Mouse (Mus musculus): ENCODE measurements around the gene Nusap1. TPM values are rescaled to one million over a fixed set of nuclear protein-coding genes. Genes with fewer than 3 reads are reported as not detected.
"Not testable (repeated sequence)": the region's sequence is repeated elsewhere in the genome, so short reads cannot be mapped to it uniquely, and the experiment has no call there.

Gene Nusap1
- total and polyA plus RNA-seq, 2 experiments from 2014 or later = 7.1 to 13.3 TPM

GRCm38 (mm10) chr2:119641214-119641912 is 23.3 kb downstream of the Nusap1 start:
- no peak overlapping the region for H3K9ac ChIP-seq (replicated peaks; ENCODE audit: low read length)
- ATAC-seq (no peak), DNase-seq (ENCODE audit: low spot score) (no peak)
- WGBS = 96% methylated on average over 5 of the region's 5 CpGs
- no peak for TF ChIP-seq CTCF (IDR thresholded peaks at IDR 0.05; ENCODE audit: low read depth)
- no peaks in the 10 kb centered on the region for H3K27me3 ChIP-seq (ENCODE audit: insufficient read depth, low read length)
- no peak overlapping the region for H3K4me2 ChIP-seq (ENCODE audit: low read depth, low read length)
- no peaks in the 10 kb centered on the region for H3K36me3 ChIP-seq (ENCODE audit: insufficient read depth, low read length)
- H3K27ac ChIP-seq = no peak overlapping the region
- H3K4me3 ChIP-seq (ENCODE audit: low read length) = no peak overlapping the region
- no peaks in the 10 kb centered on the region for H3K4me1 ChIP-seq (ENCODE audit: insufficient read depth, low read length)
- H3K9me3 ChIP-seq (ENCODE audit: low read length) = no peaks in the 10 kb centered on the region

DNA sequence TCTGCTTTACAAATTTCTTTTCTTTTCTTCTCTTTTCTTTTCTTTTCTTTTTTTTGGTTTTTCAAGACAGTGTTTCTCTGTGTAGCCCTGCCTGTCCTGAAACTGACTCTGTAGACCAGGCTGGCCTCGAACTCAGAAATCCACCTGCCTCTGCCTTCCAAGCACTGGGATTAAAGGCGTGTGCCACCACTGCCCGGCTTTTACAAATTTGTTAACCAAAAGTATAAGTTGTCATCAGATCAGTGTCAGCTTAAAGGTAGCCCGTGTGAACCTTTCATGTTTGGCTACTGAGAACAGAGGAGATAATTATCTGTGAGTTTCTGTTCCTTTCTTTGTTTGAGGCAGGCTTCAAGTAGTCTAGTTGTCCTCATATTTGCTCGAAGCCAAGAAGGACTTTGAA is 26.2 kb downstream of the Nusap1 start:
- no peaks in the 10 kb centered on the region for H3K4me1 ChIP-seq (ENCODE audit: insufficient read depth, low read length)
- H3K9me3 ChIP-seq (ENCODE audit: low read length) = no peaks in the 10 kb centered on the region
- no peak for ATAC-seq
- 94% methylated on average over 5 of the region's 5 CpGs for whole genome bisulfite sequencing
- H3K4me3 ChIP-seq (ENCODE audit: low read length) = no peak overlapping the region
- H3K9ac ChIP-seq (replicated peaks; ENCODE audit: low read length) = no peak overlapping the region
- DNase-seq (ENCODE audit: low spot score) = no peak
- no peaks in the 10 kb centered on the region for H3K27me3 ChIP-seq (ENCODE audit: insufficient read depth, low read length)
- no peak overlapping the region for H3K27ac ChIP-seq
- TF ChIP-seq CTCF (IDR thresholded peaks at IDR 0.05; ENCODE audit: low read depth) = no peak
- no peak overlapping the region for H3K4me2 ChIP-seq (ENCODE audit: low read depth, low read length)
- H3K36me3 ChIP-seq (ENCODE audit: insufficient read depth, low read length) = peaks cover 6% of the 10 kb centered on the region; the same call in 1 of the 2 replicates

- peaks cover 9% of the 10 kb centered on the region for H3K4me1 ChIP-seq (ENCODE audit: insufficient read depth, low read length)
- no peaks in the 10 kb centered on the region for H3K9me3 ChIP-seq (ENCODE audit: low read length)
- H3K9ac ChIP-seq (replicated peaks; ENCODE audit: low read length) = peak within 1 kb of the TSS; percentile 83
- peak within 1 kb of the TSS; percentile 89 for H3K4me3 ChIP-seq (ENCODE audit: low read length)
- WGBS = 2% methylated on average over 44 of the region's 44 CpGs
- ATAC-seq (peak; percentile 92), DNase-seq (ENCODE audit: low spot score) (peak; percentile 86)
- H3K27ac ChIP-seq = no peak within 1 kb of the TSS
- no peaks in the 10 kb centered on the region for H3K27me3 ChIP-seq (ENCODE audit: insufficient read depth, low read length)
- peak within 1 kb of the TSS; percentile 90 for H3K4me2 ChIP-seq (ENCODE audit: low read depth, low read length)
- H3K36me3 ChIP-seq (ENCODE audit: insufficient read depth, low read length) = peaks cover 9% of the 10 kb centered on the region; the same call in 1 of the 2 replicates
- no peak for TF ChIP-seq CTCF (IDR thresholded peaks at IDR 0.05; ENCODE audit: low read depth)
These were observed 44.4 kb downstream of the Nusap1 start, which contains the start of gene Ndufaf1 for GRCm38 (mm10) chr2:119662220-119663182. Ndufaf1 (minus strand) TSS chr2:119662827.

- not testable (repeated sequence) for ATAC-seq; DNase-seq (ENCODE audit: low spot score); H3K4me2 ChIP-seq (ENCODE audit: low read depth, low read length); H3K9ac ChIP-seq (replicated peaks; ENCODE audit: low read length); H3K27ac ChIP-seq; H3K9me3 ChIP-seq (ENCODE audit: low read length); H3K36me3 ChIP-seq (ENCODE audit: insufficient read depth, low read length); H3K4me3 ChIP-seq (ENCODE audit: low read length); H3K27me3 ChIP-seq (ENCODE audit: insufficient read depth, low read length); H3K4me1 ChIP-seq (ENCODE audit: insufficient read depth, low read length)
- 73% methylated on average over 20 of the region's 23 CpGs for WGBS
These were observed 47.6 kb downstream of the Nusap1 start for GRCm38 (mm10) chr2:119665744-119666143.

GRCm38 (mm10) chr2:119669010-119669409 is 50.9 kb downstream of the Nusap1 start:
- WGBS = 17% methylated on average over 7 of the region's 7 CpGs
- peak; percentile 61 for TF ChIP-seq CTCF (IDR thresholded peaks at IDR 0.05; ENCODE audit: low read depth)
- DNase-seq (ENCODE audit: low spot score) = peak; percentile 24
- no peaks in the 10 kb centered on the region for H3K36me3 ChIP-seq (ENCODE audit: insufficient read depth, low read length)
- H3K27ac ChIP-seq = no peak overlapping the region
- H3K4me1 ChIP-seq (ENCODE audit: insufficient read depth, low read length) = no peaks in the 10 kb centered on the region
- no peaks in the 10 kb centered on the region for H3K9me3 ChIP-seq (ENCODE audit: low read length)
- H3K27me3 ChIP-seq (ENCODE audit: insufficient read depth, low read length) = no peaks in the 10 kb centered on the region
- H3K9ac ChIP-seq (replicated peaks; ENCODE audit: low read length) = no peak overlapping the region
- ATAC-seq = no peak
- no peak overlapping the region for H3K4me2 ChIP-seq (ENCODE audit: low read depth, low read length)
- no peak overlapping the region for H3K4me3 ChIP-seq (ENCODE audit: low read length)

DNA sequence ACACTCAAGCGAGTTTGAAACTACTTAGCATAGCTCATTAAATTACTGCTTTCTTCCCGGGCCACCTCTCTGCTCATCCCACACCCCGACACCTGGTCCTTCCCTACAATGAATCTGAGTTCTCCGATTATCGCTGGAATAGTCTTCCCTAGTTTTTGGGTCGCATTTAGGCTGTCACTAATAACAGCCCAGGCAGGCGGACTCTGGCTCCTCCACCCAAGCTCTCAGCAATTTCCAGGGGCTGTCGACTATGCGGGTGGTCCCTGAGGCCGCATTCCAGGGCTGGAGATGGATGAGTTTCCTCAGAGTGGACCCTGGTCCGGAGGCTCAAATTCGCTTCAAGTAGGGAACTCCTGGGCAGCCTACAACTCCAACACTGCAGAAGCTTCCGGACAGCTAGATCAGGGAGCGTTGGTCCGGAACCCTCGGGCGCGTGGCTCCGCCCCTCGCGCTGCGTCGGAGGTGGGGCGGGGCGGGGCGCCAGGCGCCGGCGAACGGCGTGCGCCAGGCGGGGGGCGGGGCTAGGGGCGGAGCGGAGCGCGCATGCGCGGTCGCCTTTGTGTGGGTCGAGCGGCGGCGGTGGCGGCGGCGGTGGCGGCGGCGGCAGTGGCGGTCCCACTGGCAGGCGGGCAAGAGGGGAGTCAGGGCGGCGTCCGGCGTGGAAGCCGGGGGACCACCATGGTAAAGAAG is 56.6 kb downstream of the Nusap1 start, which contains the start of gene Rtf1:
TSS of gene Rtf1 (plus strand) at position 544 of the 690 bp plus-strand sequence.
- H3K9me3 ChIP-seq (ENCODE audit: low read length) = no peaks in the 10 kb centered on the region
- H3K4me2 ChIP-seq (ENCODE audit: low read depth, low read length) = peak within 1 kb of the TSS; percentile 82
- H3K4me1 ChIP-seq (ENCODE audit: insufficient read depth, low read length) = peaks cover 6% of the 10 kb centered on the region
- H3K27ac ChIP-seq = peak within 1 kb of the TSS; percentile 79
- ATAC-seq (peak; percentile 98), DNase-seq (ENCODE audit: low spot score) (peak; percentile 96)
- TF ChIP-seq CTCF (IDR thresholded peaks at IDR 0.05; ENCODE audit: low read depth) = no peak
- no peaks in the 10 kb centered on the region for H3K36me3 ChIP-seq (ENCODE audit: insufficient read depth, low read length)
- H3K27me3 ChIP-seq (ENCODE audit: insufficient read depth, low read length) = no peaks in the 10 kb centered on the region
- peak within 1 kb of the TSS; percentile 93 for H3K4me3 ChIP-seq (ENCODE audit: low read length)
- peak within 1 kb of the TSS; percentile 89 for H3K9ac ChIP-seq (replicated peaks; ENCODE audit: low read length)
- 1% methylated on average over 35 of the region's 58 CpGs for WGBS
